Mouse (Mus musculus) erythroblast, embryonic 14.5 days (primary cell): ENCODE data around the gene Vmn1r168. TPM values are rescaled to one million over a fixed set of nuclear protein-coding genes. Genes with fewer than 3 reads are reported as not detected.
"Not testable (repeated sequence)": the region's sequence is repeated elsewhere in the genome, so short reads cannot be mapped to it uniquely, and the experiment has no call there.

Source experiments
- H3K27me3 ChIP-seq: 2 replicates; pipeline ENCODE4 v1.6.1; 2012; ENCODE audit warnings: inconsistent platforms; ENCODE audit not compliant: control insufficient read depth
- H3K36me3 ChIP-seq: 2 replicates; pipeline ENCODE4 v1.6.1; 2012; ENCODE audit warnings: mild to moderate bottlenecking, inconsistent platforms; ENCODE audit not compliant: control insufficient read depth
- H3K4me1 ChIP-seq: 2 replicates; pipeline ENCODE4 v1.6.1; 2012; ENCODE audit warnings: inconsistent platforms; ENCODE audit not compliant: control insufficient read depth
- H3K4me3 ChIP-seq: replicated peaks from 2 replicates; pipeline ENCODE3; 2012; ENCODE audit warnings: moderate library complexity, mild to moderate bottlenecking, inconsistent platforms
- H3K9me3 ChIP-seq: 2 replicates; pipeline ENCODE4 v1.6.1; 2012; ENCODE audit warnings: low read length, inconsistent platforms, mixed read lengths; ENCODE audit not compliant: control insufficient read depth
- polyA plus RNA-seq: library from polyadenylated mRNA; stranded (reverse); fragments of >175 nt; gene quantifications from 2 replicates; pipeline ENCODE4 v1.2.3, GENCODE M21; 2012

Gene Vmn1r168
- 0.01 TPM in 1 of 2 replicates, not detected in the other for polyA plus RNA-seq

DNA sequence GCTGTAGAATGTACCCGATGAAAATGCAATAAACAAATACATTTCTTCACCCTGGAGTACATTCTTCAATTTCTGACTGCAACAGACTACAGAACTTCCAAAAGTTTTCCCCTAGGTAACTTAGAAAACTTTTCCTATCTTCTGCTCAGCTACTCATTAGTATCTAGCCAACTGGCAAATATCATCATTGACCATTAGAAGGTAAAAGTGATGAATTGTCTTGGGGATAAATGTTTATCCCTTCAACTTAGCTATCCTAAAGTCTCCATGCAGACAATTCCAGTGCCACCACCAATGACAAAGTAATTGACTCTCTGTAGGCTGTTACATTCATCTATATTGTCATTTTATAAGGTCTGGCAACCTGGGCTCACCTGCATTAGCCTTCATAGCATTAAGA lies at the start of gene Vmn1r168:
Vmn1r168 (plus strand) TSS at position 301 of the 400 bp plus-strand sequence.
- H3K4me3 ChIP-seq, H3K36me3 ChIP-seq, H3K27me3 ChIP-seq, H3K4me1 ChIP-seq: not testable (repeated sequence)
- peaks cover 12% of the 10 kb centered on the region for H3K9me3 ChIP-seq

DNA sequence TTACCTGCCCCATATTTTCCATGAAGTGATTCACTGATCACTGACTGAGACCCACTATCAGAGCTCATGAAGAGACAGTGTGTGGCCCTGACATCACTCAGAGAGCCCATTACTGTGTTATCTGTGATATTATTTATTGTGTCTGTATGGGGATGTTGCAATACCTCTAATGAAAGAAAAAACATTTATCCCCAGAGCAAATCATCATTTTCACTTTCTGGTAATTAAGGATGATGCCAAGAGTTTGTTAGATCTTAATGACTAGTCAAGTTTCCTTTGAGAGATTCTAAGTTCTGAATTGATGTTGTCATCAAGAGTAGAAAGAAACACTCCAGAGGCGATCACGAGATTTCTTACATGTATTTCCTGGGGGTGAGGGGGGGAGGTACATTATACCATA lies 32.4 kb upstream of the Vmn1r168 start, which contains the start of gene Vmn1r167:
Vmn1r167 (minus strand) TSS at position 101 of the 400 bp plus-strand sequence.
- H3K36me3 ChIP-seq, H3K4me1 ChIP-seq, H3K27me3 ChIP-seq, H3K9me3 ChIP-seq, H3K4me3 ChIP-seq: not testable (repeated sequence)

DNA sequence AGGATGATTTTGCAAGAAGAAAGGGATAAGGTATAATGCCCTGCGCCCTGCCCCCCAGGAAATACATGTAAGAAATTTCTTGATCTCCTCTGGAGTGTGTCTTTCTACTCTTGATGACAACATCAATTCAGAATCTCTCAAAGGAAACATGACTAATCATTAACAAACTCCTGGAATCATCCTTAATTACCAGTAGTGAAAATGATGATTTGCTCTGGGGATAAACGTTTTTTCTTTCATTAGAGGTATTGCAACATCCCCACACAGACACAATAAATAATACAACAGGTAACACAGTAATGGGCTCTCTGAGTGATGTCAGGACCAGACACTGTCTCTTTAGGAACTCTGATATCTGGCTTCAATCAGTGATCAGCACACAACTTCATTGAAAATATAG lies 35.7 kb downstream of the Vmn1r168 start, which contains the start of gene Vmn1r169:
Vmn1r169 (plus strand) TSS at position 301 of the 400 bp plus-strand sequence.
- H3K4me3 ChIP-seq, H3K27me3 ChIP-seq, H3K36me3 ChIP-seq, H3K4me1 ChIP-seq, H3K9me3 ChIP-seq: not testable (repeated sequence)

Other genes with a start within 250 kb of the Vmn1r168 start
- not detected in 2 replicates for gene Nlrp4e, start 238.5 kb upstream of the Vmn1r168 start, polyA plus RNA-seq
- gene Nlrp5, start 153.8 kb upstream of the Vmn1r168 start, polyA plus RNA-seq, result not detected in 2 replicates
- not detected in 2 replicates for gene Vmn1r167, start 32.5 kb upstream of the Vmn1r168 start, polyA plus RNA-seq
- not detected in 2 replicates for gene Vmn1r169, start 35.8 kb downstream of the Vmn1r168 start, polyA plus RNA-seq
- gene Vmn1r170, start 66.4 kb downstream of the Vmn1r168 start, polyA plus RNA-seq, result not detected in 2 replicates
- gene Vmn1r171, start 91.0 kb downstream of the Vmn1r168 start, polyA plus RNA-seq, result not detected in 2 replicates
- not detected in 2 replicates for gene Vmn1r172, start 118.6 kb downstream of the Vmn1r168 start, polyA plus RNA-seq
- under 0.01 TPM in 1 of 2 replicates, not detected in the other for gene Vmn1r173, start 161.0 kb downstream of the Vmn1r168 start, polyA plus RNA-seq
- gene Vmn1r174, start 212.5 kb downstream of the Vmn1r168 start, polyA plus RNA-seq, result under 0.01 TPM in 1 of 2 replicates, not detected in the other